Mouse (Mus musculus) embryonic facial prominence, embryonic 14.5 days (tissue): Measurements from ENCODE around the gene Sh3gl1. TPM values are rescaled to one million over a fixed set of nuclear protein-coding genes. Genes with fewer than 3 reads are reported as not detected.
"Not testable (repeated sequence)": the region's sequence is repeated elsewhere in the genome, so short reads cannot be mapped to it uniquely, and the experiment has no call there.

Source experiments
- ATAC-seq: fragments of 200-750 bp; cut with Nextera tagmentation; 2 replicates; pipeline ENCODE4 v1.8.0; 2017; ENCODE audit warnings: low read depth, moderate number of reproducible peaks, moderate TSS enrichment
- DNase-seq: peaks from one replicate; pipeline ENCODE4 v3.0.0-alpha.2; 2015; ENCODE audit warnings: low spot score
- H3K27ac ChIP-seq: fragments of 300-500 bp; sonication (generic); replicated peaks from 2 replicates; pipeline ENCODE4 v1.5.1; 2014; ENCODE audit warnings: low read depth, mild to moderate bottlenecking, low read length, moderate library complexity
- H3K27me3 ChIP-seq: fragments of 300-500 bp; sonication (generic); replicated peaks from 2 replicates; pipeline ENCODE4 v1.6.1; 2014; ENCODE audit warnings: low read length; ENCODE audit not compliant: control insufficient read depth, insufficient read depth
- H3K36me3 ChIP-seq: fragments of 300-500 bp; sonication (generic); 2 replicates; pipeline ENCODE4 v1.6.1; 2014; ENCODE audit warnings: low read length, mixed read lengths; ENCODE audit not compliant: control insufficient read depth, insufficient read depth
- H3K4me1 ChIP-seq: fragments of 300-500 bp; sonication (generic); 2 replicates; pipeline ENCODE4 v1.6.1; 2014; ENCODE audit warnings: antibody characterized with exemption, low read length; ENCODE audit not compliant: control insufficient read depth, insufficient read depth
- H3K4me2 ChIP-seq: fragments of 300-500 bp; sonication (generic); 2 replicates; pipeline ENCODE4 v1.6.1; 2014; ENCODE audit warnings: low read depth, mild to moderate bottlenecking, low read length, moderate library complexity, mixed read lengths
- H3K4me3 ChIP-seq: fragments of 300-500 bp; sonication (generic); 2 replicates; pipeline ENCODE4 v1.5.1; 2014; ENCODE audit warnings: low read depth, mild to moderate bottlenecking, low read length
- H3K9ac ChIP-seq: fragments of 300-500 bp; sonication (generic); 2 replicates; pipeline ENCODE4 v1.6.1; 2014; ENCODE audit warnings: low read depth, mild to moderate bottlenecking, low read length, moderate library complexity, mixed read lengths
- H3K9me3 ChIP-seq: fragments of 300-500 bp; sonication (generic); 2 replicates; pipeline ENCODE4 v1.6.1; 2016; ENCODE audit warnings: low read length; ENCODE audit not compliant: control insufficient read depth
- WGBS: fragments of 180-500 bp; shearing (Covaris S2); extraction: QIAGEN DNeasy Blood & Tissue Kit; methylation state at CpG from one replicate; pipeline ENCODE4 v1.1.7; 2014; 5-methylcytosine and 5-hydroxymethylcytosine counted together
- polyA plus RNA-seq: library from polyadenylated mRNA; unstranded; fragments of >200 nt; fragmentation: Nextera tagmentation; extraction: Ambion mirVana; gene quantifications from 2 replicates; pipeline ENCODE4 v1.2.1, GENCODE M21; 2014

The Sh3gl1 gene
- polyA plus RNA-seq, 1 experiment from 2014 or later, result 156 TPM

DNA sequence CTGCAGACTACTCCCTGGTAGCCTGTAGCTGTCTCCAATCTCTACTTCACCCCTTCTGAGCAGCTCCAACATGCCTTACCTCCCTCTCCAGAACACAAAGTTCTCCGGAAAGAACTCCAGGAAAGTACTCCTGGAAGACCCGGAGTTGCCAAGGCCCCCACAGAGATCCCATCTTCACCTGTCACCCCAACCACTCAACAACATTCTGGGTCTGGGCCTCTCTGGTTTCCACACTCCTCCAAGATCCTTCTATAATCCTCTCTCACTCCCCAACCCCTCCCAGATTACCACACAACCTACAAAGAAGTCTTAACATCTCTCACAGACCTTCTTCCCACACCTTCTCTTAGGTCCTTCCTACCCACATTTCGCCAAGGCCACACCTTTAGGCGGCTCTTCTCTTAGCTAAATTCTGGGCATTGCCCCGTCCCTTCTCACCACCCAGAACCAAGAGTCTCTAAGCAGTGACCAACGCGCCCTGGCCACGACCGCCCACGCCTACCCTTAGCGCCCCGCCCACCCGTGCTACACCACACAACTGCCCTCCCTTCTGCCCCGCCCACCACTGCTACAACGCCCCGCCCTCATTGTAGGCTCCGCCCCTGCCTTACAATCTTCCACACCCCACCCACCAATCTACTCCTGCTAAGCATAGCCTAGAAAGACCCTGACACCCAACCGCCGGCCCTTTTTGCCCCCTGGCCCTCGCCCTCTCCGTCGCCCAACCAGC is 37.8 kb upstream of the Sh3gl1 start:
- H3K9ac ChIP-seq, result peak overlapping the region; percentile 83
- H3K4me1 ChIP-seq, result peaks cover 15% of the 10 kb centered on the region
- peak; percentile 87 for DNase-seq
- peak overlapping the region; percentile 71 for H3K4me3 ChIP-seq
- peak; percentile 20 for ATAC-seq
- H3K27ac ChIP-seq, result peak overlapping the region; percentile 94
- peak overlapping the region; percentile 55 for H3K4me2 ChIP-seq
- peaks cover 43% of the 10 kb centered on the region for H3K36me3 ChIP-seq
- no peaks in the 10 kb centered on the region for H3K9me3 ChIP-seq
- H3K27me3 ChIP-seq, result no peaks in the 10 kb centered on the region
- 8% methylated on average over 22 of the region's 22 CpGs for WGBS

DNA sequence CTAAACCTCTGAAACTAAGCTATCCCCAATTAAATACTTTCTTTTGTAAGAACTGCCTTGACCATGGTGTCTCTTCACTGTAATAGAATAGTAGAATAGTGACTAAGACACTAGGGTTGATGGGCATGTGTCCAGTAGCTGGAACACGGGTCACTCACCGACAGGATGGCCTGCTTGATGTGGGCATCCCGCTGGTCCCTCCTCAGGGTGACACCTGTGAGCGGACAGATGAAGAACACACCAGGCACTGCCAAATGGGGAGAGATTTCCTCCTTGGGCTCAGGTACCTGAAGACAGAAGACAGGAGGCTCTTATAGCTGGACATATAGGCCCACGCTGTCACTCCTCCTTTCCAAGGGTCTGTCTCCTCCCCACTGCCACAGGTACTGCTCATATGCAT is 35.8 kb upstream of the Sh3gl1 start:
- Histone ChIP-seq H3K4me2 (no peak overlapping the region), H3K27ac (no peak overlapping the region), H3K9me3 (no peaks in the 10 kb centered on the region), H3K4me1 (peaks cover 15% of the 10 kb centered on the region), H3K36me3 (peaks cover 63% of the 10 kb centered on the region), H3K4me3 (no peak overlapping the region), H3K27me3 (no peaks in the 10 kb centered on the region), H3K9ac (no peak overlapping the region)
- WGBS, result 84% methylated on average over 5 of the region's 5 CpGs
- no peak for DNase-seq
- ATAC-seq, result no peak

DNA sequence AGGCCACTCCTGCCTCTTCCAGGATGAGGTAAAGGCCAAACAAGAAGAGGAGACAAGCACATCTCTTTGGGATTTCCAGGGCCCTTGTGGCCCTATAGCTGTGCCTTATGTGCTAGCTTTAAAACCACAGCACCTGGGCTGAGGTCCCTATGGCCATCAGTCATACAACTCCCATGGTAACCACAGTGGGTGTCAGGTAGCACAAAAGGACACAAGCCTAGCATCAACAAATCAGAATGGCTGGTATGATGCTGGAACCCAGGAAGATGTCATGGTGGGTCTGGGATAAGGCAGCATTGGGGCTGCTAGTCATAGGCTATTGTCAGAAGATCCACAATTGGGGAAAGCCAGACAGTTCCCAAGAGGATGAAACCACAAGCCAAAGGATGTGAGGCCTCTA is 34.7 kb upstream of the Sh3gl1 start:
- Histone ChIP-seq H3K27me3 (no peaks in the 10 kb centered on the region), H3K4me3 (no peak overlapping the region), H3K36me3 (peaks cover 74% of the 10 kb centered on the region), H3K9me3 (no peaks in the 10 kb centered on the region), H3K4me1 (peaks cover 15% of the 10 kb centered on the region), H3K27ac (no peak overlapping the region), H3K4me2 (no peak overlapping the region), H3K9ac (no peak overlapping the region)
- DNase-seq (no peak), ATAC-seq (no peak)

- Histone ChIP-seq H3K27me3 (no peaks in the 10 kb centered on the region), H3K4me2 (no peak overlapping the region), H3K4me1 (peaks cover 6% of the 10 kb centered on the region; the same call in 1 of the 2 replicates), H3K36me3 (peaks cover 94% of the 10 kb centered on the region), H3K4me3 (no peak overlapping the region), H3K9me3 (no peaks in the 10 kb centered on the region), H3K9ac (no peak overlapping the region), H3K27ac (no peak overlapping the region)
- DNase-seq (no peak), ATAC-seq (no peak)
- WGBS, result 97% methylated on average over 14 of the region's 14 CpGs
These were observed 32.6 kb upstream of the Sh3gl1 start for GRCm38 (mm10) chr17:56069066-56069465.

- ATAC-seq, result no peak
- DNase-seq, result no peak
- peaks cover 99% of the 10 kb centered on the region for H3K36me3 ChIP-seq
- no peaks in the 10 kb centered on the region for H3K9me3 ChIP-seq
- no peaks in the 10 kb centered on the region for H3K4me1 ChIP-seq
- no peak overlapping the region for H3K4me2 ChIP-seq
- H3K4me3 ChIP-seq, result no peak overlapping the region
- H3K27me3 ChIP-seq, result no peaks in the 10 kb centered on the region
- H3K27ac ChIP-seq, result no peak overlapping the region
- no peak overlapping the region for H3K9ac ChIP-seq
These were observed 30.0 kb upstream of the Sh3gl1 start for GRCm38 (mm10) chr17:56066451-56066850.

DNA sequence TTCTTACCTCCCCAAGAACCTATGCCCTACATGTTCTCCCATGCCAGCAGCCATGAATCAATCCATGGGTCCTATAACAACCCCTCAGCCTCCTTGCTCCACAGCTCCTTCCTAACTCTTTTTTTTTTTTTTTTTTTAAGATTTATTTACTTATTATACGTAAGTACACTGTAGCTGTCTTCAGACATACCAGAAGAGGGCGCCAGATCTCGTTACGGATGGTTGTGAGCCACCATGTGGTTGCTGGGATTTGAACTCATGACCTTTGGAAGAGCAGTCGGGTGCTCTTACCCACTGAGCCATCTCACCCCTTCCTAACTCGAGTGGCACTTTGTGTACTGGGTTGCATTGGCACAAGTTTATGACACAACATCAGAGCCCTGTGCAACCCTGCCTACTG is 29.3 kb upstream of the Sh3gl1 start:
- not testable (repeated sequence) for H3K27me3 ChIP-seq, H3K27ac ChIP-seq, H3K4me2 ChIP-seq, H3K4me1 ChIP-seq, ATAC-seq, H3K9ac ChIP-seq, H3K4me3 ChIP-seq, H3K9me3 ChIP-seq, DNase-seq
- 79% methylated on average over 6 of the region's 6 CpGs for WGBS
- H3K36me3 ChIP-seq, result peaks cover 99% of the 10 kb centered on the region

DNA sequence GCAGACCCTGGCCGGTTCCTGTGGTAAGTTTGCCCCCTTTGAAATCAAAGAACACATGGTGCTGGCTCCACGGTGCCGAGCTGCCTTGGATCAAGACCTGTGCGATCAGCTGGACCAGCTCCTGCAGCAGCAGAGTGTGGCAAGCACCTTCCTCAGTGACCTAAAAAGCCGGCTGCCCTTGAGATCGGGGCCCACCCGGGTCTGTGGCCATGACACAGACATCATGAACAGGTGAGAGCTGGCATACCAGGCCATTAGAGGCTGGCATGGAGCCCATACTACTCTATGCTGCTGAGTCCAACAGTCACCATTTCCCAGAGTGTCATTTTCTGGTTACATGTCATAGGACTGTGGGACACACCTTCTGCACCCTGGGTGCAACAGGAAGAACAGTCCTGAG is 25.6 kb upstream of the Sh3gl1 start:
- DNase-seq (no peak), ATAC-seq (no peak)
- no peaks in the 10 kb centered on the region for H3K27me3 ChIP-seq
- no peaks in the 10 kb centered on the region for H3K4me1 ChIP-seq
- no peak overlapping the region for H3K27ac ChIP-seq
- peaks cover 99% of the 10 kb centered on the region for H3K36me3 ChIP-seq
- 93% methylated on average over 7 of the region's 7 CpGs for WGBS
- no peak overlapping the region for H3K4me2 ChIP-seq
- no peak overlapping the region for H3K4me3 ChIP-seq
- no peaks in the 10 kb centered on the region for H3K9me3 ChIP-seq
- H3K9ac ChIP-seq, result no peak overlapping the region

DNA sequence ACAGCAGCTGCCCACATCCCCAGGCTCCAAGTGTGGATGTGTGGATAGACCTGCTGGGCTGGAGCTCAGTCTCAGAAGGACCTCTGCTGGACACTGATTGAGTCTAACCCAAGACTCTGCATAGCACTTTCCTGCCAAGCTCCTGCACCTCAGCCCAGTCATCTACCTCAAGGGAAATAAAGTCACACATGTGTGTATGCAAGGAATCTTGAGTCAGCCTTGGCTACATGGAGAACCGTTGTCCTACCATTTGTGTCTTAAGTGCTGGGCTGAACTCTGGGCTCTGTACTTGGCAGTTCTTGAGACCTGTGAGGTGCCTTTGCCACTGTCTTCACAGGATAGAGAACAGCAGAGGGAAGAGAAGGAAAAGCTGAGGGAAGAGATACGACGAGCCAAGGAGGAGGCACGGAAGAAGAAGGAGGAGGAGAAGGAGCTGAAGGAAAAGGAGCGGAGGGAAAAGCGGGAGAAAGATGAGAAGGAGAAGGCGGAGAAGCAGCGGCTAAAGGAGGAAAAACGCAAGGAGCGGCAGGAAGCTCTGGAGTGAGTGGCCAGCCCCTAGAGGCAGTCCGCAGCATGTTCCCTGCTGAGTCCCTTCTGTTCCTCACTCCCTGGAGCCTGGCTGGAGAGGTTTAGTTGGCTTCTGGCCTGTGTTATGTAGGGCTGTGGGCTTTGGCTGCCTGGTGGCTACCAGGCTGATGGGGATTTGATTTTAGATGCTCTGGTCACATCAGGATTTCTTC is 21.1 kb upstream of the Sh3gl1 start:
- Histone ChIP-seq H3K4me3 (no peak overlapping the region), H3K9me3 (no peaks in the 10 kb centered on the region), H3K4me2 (no peak overlapping the region), H3K4me1 (no peaks in the 10 kb centered on the region), H3K27me3 (no peaks in the 10 kb centered on the region), H3K36me3 (peaks cover 74% of the 10 kb centered on the region), H3K27ac (no peak overlapping the region), H3K9ac (no peak overlapping the region)
- 84% methylated on average over 11 of the region's 11 CpGs for WGBS
- ATAC-seq (no peak), DNase-seq (no peak)
